Mouse (Mus musculus) olfactory bulb, adult 2 months (tissue): ENCODE results near the gene Kxd1.

Source experiments
- CTCF ChIP-seq: fragments of 200-500 bp; IDR thresholded peaks from 2 replicates; pipeline ENCODE4 v1.5.1; 2012; ENCODE audit warnings: low read depth, mild to moderate bottlenecking, low read length, moderate library complexity; ENCODE audit not compliant: insufficient read depth
- POLR2A ChIP-seq: fragments of 200-500 bp; IDR thresholded peaks from 2 replicates; pipeline ENCODE4 v1.6.1; 2012; ENCODE audit warnings: mild to moderate bottlenecking, low read depth, low read length, moderate library complexity; ENCODE audit not compliant: insufficient read depth

DNA sequence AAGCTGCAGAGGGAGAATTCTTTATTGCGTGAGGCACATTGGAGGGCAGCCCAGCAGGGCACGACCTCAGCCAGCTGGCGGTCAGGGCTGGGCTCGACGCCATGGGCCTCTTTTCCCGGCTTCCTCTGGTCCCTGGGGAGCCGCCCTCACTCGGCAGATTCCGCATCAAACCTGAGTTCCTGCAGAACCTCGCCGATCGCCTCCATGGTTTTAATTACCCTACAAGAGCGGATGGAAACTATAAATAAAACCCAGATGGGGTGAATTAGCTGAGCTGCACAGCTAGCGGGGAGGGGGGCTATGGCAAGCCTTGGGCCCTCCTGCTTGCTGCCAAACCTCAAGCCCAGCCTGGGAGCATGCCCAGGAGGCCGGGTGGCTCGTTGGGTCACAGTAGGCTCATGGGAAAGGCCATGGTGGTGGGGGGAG is 23.5 kb downstream of the Kxd1 start:
- TF ChIP-seq CTCF (no peak), POLR2A (no peak)
